Mouse (Mus musculus) layer of hippocampus, adult 6 months (tissue): ENCODE data around the gene Lamp1. TPM values are rescaled to one million over a fixed set of nuclear protein-coding genes. Genes with fewer than 3 reads are reported as not detected.

Experiments used
- long read RNA-seq, 2 experiments: library from polyadenylated mRNA; unstranded; transcript quantifications; one replicate each; pipeline ENCODE4 v2.0.0; 2019 to 2020
- microRNA-seq: library from miRNA; unstranded; fragments of <30 nt; microRNA quantifications from one replicate; pipeline ENCODE4 v1.2.0, GENCODE M21; 2020
- polyA plus RNA-seq: library from polyadenylated mRNA; unstranded; fragments of <200 nt; fragmentation: Nextera tagmentation; gene quantifications from 2 replicates; pipeline ENCODE4 v1.2.3, GENCODE M21; 2021

Lamp1 gene
- 264 and 344 TPM in 2 replicates for polyA plus RNA-seq
- long read RNA-seq, experiment 1, transcript Lamp1-201 (9 exons, 2,229 nt), result major isoform, 731 of 899 reads
- long read RNA-seq, experiment 1, partial matches to known transcripts, result 108 of 899 reads
- long read RNA-seq, experiment 1, other reads (novel, unspliced or antisense), result 60 of 899 reads
- long read RNA-seq, experiment 2, transcript Lamp1-201 (9 exons, 2,229 nt), result major isoform, 2,595 of 2,857 reads
- long read RNA-seq, experiment 2, partial matches to known transcripts, result 66 of 2,857 reads
- long read RNA-seq, experiment 2, other reads (novel, unspliced or antisense), result 196 of 2,857 reads

GRCm38 (mm10) chr8:13158718-13159376 lies at the start of gene Lamp1:
Gene Lamp1 (plus strand): TSS chr8:13159161.

GRCm38 (mm10) chr8:13200301-13201012 lies 41.5 kb downstream of the Lamp1 start, which contains the start of gene Grtp1:
Gene Grtp1 (minus strand): TSS chr8:13200620.

Small RNA genes within 50 kb of the gene (microRNA-seq; reads per million reads assigned to microRNA genes)
- gene Mir1968 (13.5 reads per million, percentile 37 among the genes with 10 or more reads in this experiment), gene Mir7065 (not detected)

Other genes with a start within 250 kb of the Lamp1 start
- gene F7, start 133.1 kb upstream of the Lamp1 start, polyA plus RNA-seq, result not detected in 2 replicates
- 0.10 TPM in 1 of 2 replicates, not detected in the other for gene F10, start 121.9 kb upstream of the Lamp1 start, polyA plus RNA-seq
- 0.93 and 1.0 TPM in 2 replicates for gene Proz, start 98.2 kb upstream of the Lamp1 start, polyA plus RNA-seq
- gene Pcid2, start 53.7 kb upstream of the Lamp1 start, polyA plus RNA-seq, result 15.1 and 16.8 TPM in 2 replicates
- gene Cul4a, start 53.5 kb upstream of the Lamp1 start, polyA plus RNA-seq, result 35.6 and 37.3 TPM in 2 replicates
- 3.8 and 5.3 TPM in 2 replicates for gene Grtp1, start 41.5 kb downstream of the Lamp1 start, polyA plus RNA-seq
- gene Adprhl1, start 95.0 kb downstream of the Lamp1 start, polyA plus RNA-seq, result not detected in 2 replicates
- gene Dcun1d2, start 129.0 kb downstream of the Lamp1 start, polyA plus RNA-seq, result 20.3 and 22.2 TPM in 2 replicates
- 26.9 and 27.5 TPM in 2 replicates for gene Tmco3, start 129.0 kb downstream of the Lamp1 start, polyA plus RNA-seq
- gene Tfdp1, start 179.6 kb downstream of the Lamp1 start, polyA plus RNA-seq, result 34.3 and 41.7 TPM in 2 replicates
- gene Atp4b, start 237.7 kb downstream of the Lamp1 start, polyA plus RNA-seq, result not detected in 2 replicates
- gene Grk1, start 245.9 kb downstream of the Lamp1 start, polyA plus RNA-seq, result not detected in 2 replicates